Mouse (Mus musculus) hindbrain, embryonic 16.5 days (tissue): ENCODE data around the gene Glis1. TPM values are rescaled to one million over a fixed set of nuclear protein-coding genes. Genes with fewer than 3 reads are reported as not detected.

ENCODE experiments used
- ATAC-seq: fragments of 200-750 bp; cut with Nextera tagmentation; 2 replicates; pipeline ENCODE4 v1.8.0; 2017; ENCODE audit warnings: moderate TSS enrichment, moderate library complexity
- H3K27ac ChIP-seq: fragments of 300-500 bp; sonication (generic); 2 replicates; pipeline ENCODE4 v1.5.1; 2014; ENCODE audit warnings: low read depth, mild to moderate bottlenecking, control low read depth, low read length, moderate library complexity
- H3K27me3 ChIP-seq: fragments of 300-500 bp; sonication (generic); replicated peaks from 2 replicates; pipeline ENCODE4 v1.6.1; 2014; ENCODE audit warnings: low read length; ENCODE audit not compliant: control insufficient read depth, insufficient read depth
- H3K36me3 ChIP-seq: fragments of 300-500 bp; sonication (generic); 2 replicates; pipeline ENCODE4 v1.6.1; 2014; ENCODE audit warnings: mild to moderate bottlenecking, low read length, moderate library complexity, mixed read lengths; ENCODE audit not compliant: control insufficient read depth, insufficient read depth
- H3K4me1 ChIP-seq: fragments of 300-500 bp; sonication (generic); 2 replicates; pipeline ENCODE4 v1.6.1; 2014; ENCODE audit warnings: low read depth, low read length; ENCODE audit not compliant: control insufficient read depth, insufficient read depth
- H3K4me2 ChIP-seq: fragments of 300-500 bp; sonication (generic); 2 replicates; pipeline ENCODE4 v1.6.1; 2014; ENCODE audit warnings: mild to moderate bottlenecking, low read length, control low read depth, moderate library complexity
- H3K4me3 ChIP-seq: fragments of 300-500 bp; sonication (generic); 2 replicates; pipeline ENCODE4 v1.5.1; 2014; ENCODE audit warnings: mild to moderate bottlenecking, low read length, control low read depth, moderate library complexity
- H3K9ac ChIP-seq: fragments of 300-500 bp; sonication (generic); 2 replicates; pipeline ENCODE4 v1.6.1; 2014; ENCODE audit warnings: low read depth, mild to moderate bottlenecking, control low read depth, low read length, moderate library complexity
- H3K9me3 ChIP-seq: fragments of 300-500 bp; sonication (generic); 2 replicates; pipeline ENCODE4 v1.6.1; 2014; ENCODE audit warnings: mild to moderate bottlenecking, low read length, moderate library complexity; ENCODE audit not compliant: control insufficient read depth
- WGBS: fragments of 180-500 bp; shearing (Covaris S2); extraction: QIAGEN DNeasy Blood & Tissue Kit; methylation state at CpG from one replicate; pipeline ENCODE4 v1.1.7; 2014; 5-methylcytosine and 5-hydroxymethylcytosine counted together
- polyA plus RNA-seq: library from polyadenylated mRNA; unstranded; fragments of >200 nt; fragmentation: Nextera tagmentation; extraction: Ambion mirVana; gene quantifications from 2 replicates; pipeline ENCODE4 v1.2.1, GENCODE M21; 2015

Gene Glis1
- polyA plus RNA-seq, 1 experiment from 2014 or later = 1.3 TPM

DNA sequence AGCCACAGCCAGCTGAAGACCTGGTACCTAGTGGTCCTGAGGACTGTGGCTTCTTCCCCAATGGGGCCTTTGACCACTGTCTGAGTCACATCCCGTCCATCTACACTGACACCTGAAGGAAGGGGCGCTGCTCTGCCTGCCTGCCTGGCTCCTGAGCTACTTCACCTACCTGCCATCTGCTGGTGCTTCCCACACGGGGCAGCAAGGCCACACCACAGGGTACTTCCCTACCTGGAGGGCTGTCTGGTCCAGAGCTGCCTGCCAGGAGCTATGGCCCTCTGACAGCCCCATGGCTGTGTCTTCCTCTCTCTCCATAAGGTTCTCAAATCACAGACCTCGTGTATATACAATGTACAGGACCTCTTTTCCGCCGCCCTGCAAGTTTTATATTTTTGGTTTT, 200.2 kb downstream of the Glis1 start:
- no peak overlapping the region for H3K4me2 ChIP-seq
- no peaks in the 10 kb centered on the region for H3K9me3 ChIP-seq
- H3K4me1 ChIP-seq = no peaks in the 10 kb centered on the region
- ATAC-seq = no peak
- H3K27ac ChIP-seq = no peak overlapping the region
- H3K4me3 ChIP-seq = no peak overlapping the region
- no peaks in the 10 kb centered on the region for H3K27me3 ChIP-seq
- WGBS = 77% methylated on average over 6 of the region's 6 CpGs
- no peak overlapping the region for H3K9ac ChIP-seq
- H3K36me3 ChIP-seq = no peaks in the 10 kb centered on the region

DNA sequence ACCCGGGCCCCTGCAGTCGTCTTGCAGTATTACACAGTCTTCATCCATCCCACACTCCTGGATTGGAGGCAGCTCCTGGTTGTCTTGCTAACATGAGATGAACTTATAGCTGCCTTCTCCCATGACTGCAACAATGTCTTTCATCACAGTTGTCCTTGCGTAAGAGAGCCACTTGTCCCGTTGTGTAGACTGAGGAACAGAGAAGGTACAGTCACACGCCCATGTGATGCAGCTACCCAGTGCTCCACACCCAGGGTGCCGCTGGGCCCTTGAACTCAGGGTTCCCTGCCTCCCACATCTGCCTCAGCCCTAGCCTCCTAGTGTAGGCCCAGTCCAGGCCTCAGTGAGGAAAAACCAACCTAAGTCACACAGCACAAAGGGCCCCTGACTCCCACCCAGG, 201.7 kb downstream of the Glis1 start:
- Histone ChIP-seq H3K36me3 (no peaks in the 10 kb centered on the region), H3K4me1 (no peaks in the 10 kb centered on the region), H3K27me3 (no peaks in the 10 kb centered on the region), H3K9me3 (no peaks in the 10 kb centered on the region), H3K27ac (no peak overlapping the region), H3K9ac (no peak overlapping the region), H3K4me3 (no peak overlapping the region), H3K4me2 (no peak overlapping the region)
- ATAC-seq = no peak
- WGBS = 87% methylated on average over 6 of the region's 6 CpGs

DNA sequence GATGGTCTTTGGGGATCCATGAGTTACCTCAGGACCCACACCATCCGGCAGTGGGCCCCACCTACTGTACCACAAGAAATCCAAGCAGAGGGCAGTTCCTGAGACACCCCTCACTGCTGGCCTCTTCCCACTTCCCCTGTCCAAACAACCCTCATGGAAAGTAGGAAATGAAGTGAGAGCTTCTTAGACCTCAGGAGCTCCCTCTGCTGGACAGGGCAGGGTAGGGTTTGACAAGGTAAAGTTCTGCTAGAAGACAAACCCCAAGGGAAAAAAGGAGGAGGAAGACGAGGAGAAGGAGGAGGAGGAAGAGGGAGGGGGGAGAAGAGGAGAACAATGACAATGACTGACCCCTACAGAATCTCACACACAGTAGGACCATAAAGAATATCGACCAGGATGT, 203.3 kb downstream of the Glis1 start:
- H3K36me3 ChIP-seq = no peaks in the 10 kb centered on the region
- 64% methylated on average over 3 of the region's 3 CpGs for WGBS
- H3K4me2 ChIP-seq = no peak overlapping the region
- H3K27me3 ChIP-seq = no peaks in the 10 kb centered on the region
- no peak overlapping the region for H3K4me3 ChIP-seq
- no peak overlapping the region for H3K27ac ChIP-seq
- no peak for ATAC-seq
- H3K9me3 ChIP-seq = no peaks in the 10 kb centered on the region
- no peak overlapping the region for H3K9ac ChIP-seq
- H3K4me1 ChIP-seq = no peaks in the 10 kb centered on the region

DNA sequence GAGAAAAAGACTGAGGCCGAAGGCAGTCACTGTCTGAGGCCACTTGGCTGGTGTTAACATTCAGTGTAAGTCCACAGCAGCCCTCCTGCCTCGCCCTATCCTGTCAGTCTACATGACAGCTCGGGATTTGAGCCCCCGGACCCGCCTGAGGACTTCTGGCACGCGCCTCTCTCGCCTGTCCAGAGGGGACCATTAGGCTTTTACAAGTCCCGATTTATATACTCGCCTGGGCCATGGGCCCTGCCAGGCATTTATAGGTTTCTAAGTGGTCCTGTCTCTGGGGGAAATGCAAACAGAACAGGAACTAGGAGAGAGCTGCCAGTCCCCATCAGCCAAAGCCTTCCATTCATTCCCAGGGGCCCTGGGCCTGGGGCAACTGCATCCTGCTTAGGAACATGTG, 203.9 kb downstream of the Glis1 start:
- Histone ChIP-seq H3K36me3 (no peaks in the 10 kb centered on the region), H3K9ac (no peak overlapping the region)
- 57% methylated on average over 10 of the region's 10 CpGs for WGBS

DNA sequence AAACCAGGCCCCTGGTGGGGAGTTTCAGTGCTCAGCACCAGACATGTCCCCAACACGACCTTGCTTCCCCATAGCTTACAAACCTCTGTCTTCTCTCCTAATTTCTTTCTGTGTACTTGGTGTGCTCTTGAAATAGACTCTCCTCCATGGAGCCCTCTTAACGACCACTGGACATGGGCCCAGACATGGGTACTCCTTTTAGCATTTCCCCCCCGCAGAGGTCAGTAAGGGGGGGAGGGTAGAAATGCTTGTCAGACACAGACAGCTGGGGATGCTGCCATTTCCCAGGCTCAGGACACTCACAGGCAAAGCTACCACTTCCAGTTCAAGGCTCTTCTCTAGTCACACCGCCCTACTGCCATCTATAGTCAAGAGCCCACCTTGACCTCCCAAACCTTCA, 207.2 kb downstream of the Glis1 start:
- WGBS = 71% methylated on average over 4 of the region's 4 CpGs
- H3K27me3 ChIP-seq = no peaks in the 10 kb centered on the region
- no peak overlapping the region for H3K9ac ChIP-seq

More for the DNA sequence above, 203.9 kb downstream of the Glis1 start:
- no peak overlapping the region for H3K4me3 ChIP-seq
- ATAC-seq = 0 out of 2 replicates have a peak, but pooled peaks have one; percentile 35
- no peaks in the 10 kb centered on the region for H3K27me3 ChIP-seq
- H3K4me2 ChIP-seq = no peak overlapping the region
- H3K4me1 ChIP-seq = no peaks in the 10 kb centered on the region
- H3K9me3 ChIP-seq = no peaks in the 10 kb centered on the region
- H3K27ac ChIP-seq = no peak overlapping the region

DNA sequence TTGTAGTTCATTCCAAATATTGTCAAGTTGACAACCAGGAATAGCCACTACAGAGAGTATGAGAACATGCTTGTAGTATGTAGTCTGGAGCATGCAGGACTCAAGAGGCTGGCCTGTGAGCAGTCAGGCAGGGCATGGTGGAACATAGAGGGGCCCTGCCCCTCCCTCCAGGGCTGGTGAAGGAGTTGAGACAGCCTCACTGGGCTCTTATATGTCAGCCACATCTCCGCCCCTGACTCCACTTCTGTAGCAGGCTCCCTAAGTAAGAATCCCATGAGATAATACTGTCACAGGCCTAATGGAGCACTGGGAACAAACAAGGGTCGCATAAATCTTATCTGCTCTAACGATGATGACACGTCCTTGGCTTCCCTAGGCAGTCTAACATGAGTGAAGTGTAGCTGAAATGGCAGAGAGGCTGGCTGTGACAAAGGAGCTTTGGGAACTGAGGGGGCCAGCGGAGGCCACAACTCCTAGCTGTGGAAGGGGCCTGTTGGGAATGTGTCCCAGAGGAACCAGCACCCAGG, 214.6 kb downstream of the Glis1 start:
- peaks cover 9% of the 10 kb centered on the region for H3K4me1 ChIP-seq
- 68% methylated on average over 5 of the region's 5 CpGs for WGBS
- H3K4me2 ChIP-seq = no peak overlapping the region
- no peak overlapping the region for H3K27ac ChIP-seq
- H3K27me3 ChIP-seq = no peaks in the 10 kb centered on the region
- no peaks in the 10 kb centered on the region for H3K9me3 ChIP-seq
- H3K4me3 ChIP-seq = no peak overlapping the region
- no peak overlapping the region for H3K9ac ChIP-seq
- no peaks in the 10 kb centered on the region for H3K36me3 ChIP-seq
- ATAC-seq = no peak

More for the DNA sequence above, 207.2 kb downstream of the Glis1 start:
- Histone ChIP-seq H3K4me1 (no peaks in the 10 kb centered on the region), H3K4me2 (no peak overlapping the region), H3K4me3 (no peak overlapping the region), H3K36me3 (no peaks in the 10 kb centered on the region), H3K27ac (no peak overlapping the region), H3K9me3 (no peaks in the 10 kb centered on the region)
- no peak for ATAC-seq

DNA sequence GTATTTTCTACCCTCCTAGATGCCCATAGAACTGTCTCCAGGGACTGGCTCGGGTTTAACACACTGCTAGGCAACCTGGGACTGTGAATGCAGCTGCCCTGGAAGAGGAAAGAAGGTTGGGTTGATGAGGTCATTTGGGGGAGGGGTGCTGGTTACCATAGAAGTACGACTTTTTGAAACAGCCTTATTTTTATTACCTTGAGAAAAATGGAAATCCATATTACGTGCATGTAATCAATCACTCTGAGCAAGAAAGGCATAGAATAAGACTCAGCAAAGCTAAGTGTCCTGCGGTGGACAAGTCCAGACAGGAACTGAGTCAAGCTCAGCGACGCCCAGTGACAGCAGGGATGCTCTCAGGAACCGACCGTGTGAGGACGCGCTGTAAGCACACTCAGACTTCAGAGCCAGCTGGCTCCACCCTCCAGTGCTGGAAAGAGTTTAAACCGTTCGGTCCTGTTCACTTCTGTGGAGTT, 216.7 kb downstream of the Glis1 start:
- peak; percentile 44; the same call in 1 of the 2 replicates for ATAC-seq
- H3K27me3 ChIP-seq = no peaks in the 10 kb centered on the region
- peaks cover 9% of the 10 kb centered on the region for H3K4me1 ChIP-seq
- no peaks in the 10 kb centered on the region for H3K9me3 ChIP-seq
- H3K36me3 ChIP-seq = no peaks in the 10 kb centered on the region
- WGBS = 11% methylated on average over 12 of the region's 12 CpGs
- no peak overlapping the region for H3K27ac ChIP-seq
- H3K4me2 ChIP-seq = peak overlapping the region; percentile 25
- no peak overlapping the region for H3K9ac ChIP-seq
- H3K4me3 ChIP-seq = no peak overlapping the region

DNA sequence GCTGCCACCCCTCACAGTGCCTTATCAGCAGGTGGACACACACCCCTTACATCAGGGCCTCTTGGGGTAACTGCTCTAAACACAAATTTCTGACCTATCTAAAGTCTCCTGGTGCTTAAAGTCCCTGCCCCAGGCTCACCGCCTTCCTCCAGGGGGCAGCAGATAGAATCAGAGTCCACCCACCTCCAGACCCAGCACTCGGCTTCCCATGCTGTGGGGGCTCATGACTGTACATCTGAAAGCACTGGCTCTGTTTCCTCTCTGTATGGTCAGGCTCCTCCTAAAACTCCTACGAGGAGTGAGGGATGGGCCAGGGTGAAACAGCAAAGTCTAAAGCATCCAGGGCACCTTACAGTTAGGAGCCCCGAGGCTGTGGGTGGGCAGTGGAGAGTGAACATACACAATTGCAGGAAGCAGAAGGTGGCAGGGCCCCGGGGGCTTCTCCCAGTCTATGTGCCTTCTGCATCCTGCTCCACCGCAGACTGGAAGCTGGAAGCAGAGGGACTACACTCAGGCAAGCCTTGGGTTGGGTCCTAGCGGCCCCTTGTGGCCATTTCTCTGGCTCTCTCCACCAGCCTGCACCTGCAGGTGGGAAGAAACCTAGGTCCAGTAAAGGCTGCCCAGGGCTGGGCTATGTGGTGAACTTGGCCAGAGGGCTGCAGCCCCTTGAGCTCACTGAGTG, 218.3 kb downstream of the Glis1 start:
- ATAC-seq = peak; percentile 94
- no peaks in the 10 kb centered on the region for H3K36me3 ChIP-seq
- H3K9ac ChIP-seq = no peak overlapping the region
- WGBS = 13% methylated on average over 7 of the region's 7 CpGs
- no peak overlapping the region for H3K4me2 ChIP-seq
- H3K27me3 ChIP-seq = no peaks in the 10 kb centered on the region
- H3K9me3 ChIP-seq = no peaks in the 10 kb centered on the region
- H3K27ac ChIP-seq = no peak overlapping the region
- H3K4me1 ChIP-seq = peaks cover 9% of the 10 kb centered on the region
- no peak overlapping the region for H3K4me3 ChIP-seq

DNA sequence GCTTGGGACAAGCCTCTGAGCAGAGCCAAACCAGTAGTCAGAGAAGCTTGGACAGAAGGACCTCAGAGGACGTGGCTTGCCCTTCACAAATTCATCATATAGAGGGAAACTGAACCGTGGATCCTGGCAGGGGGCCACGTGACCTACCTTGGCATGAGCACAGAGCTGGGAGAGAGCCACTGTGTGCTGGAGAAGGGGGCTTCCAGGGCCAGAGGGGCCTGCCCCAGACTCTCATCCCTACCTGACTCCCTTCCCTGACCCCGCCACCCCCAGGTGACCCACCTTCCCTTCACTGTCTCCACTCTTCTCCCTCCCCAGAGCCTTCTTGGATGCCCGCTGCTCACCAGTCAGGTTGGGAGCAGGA, 218.9 kb downstream of the Glis1 start:
- Histone ChIP-seq H3K9ac (no peak overlapping the region), H3K4me1 (peaks cover 9% of the 10 kb centered on the region), H3K4me3 (no peak overlapping the region), H3K4me2 (no peak overlapping the region), H3K27ac (no peak overlapping the region), H3K27me3 (no peaks in the 10 kb centered on the region), H3K9me3 (no peaks in the 10 kb centered on the region), H3K36me3 (no peaks in the 10 kb centered on the region)
- ATAC-seq = no peak; the same call in 1 of the 2 replicates
- whole genome bisulfite sequencing = 59% methylated on average over 5 of the region's 5 CpGs
